Mouse (Mus musculus) layer of hippocampus, adult 8-10 months (tissue): ENCODE data around the gene Ephb1. TPM values are rescaled to one million over a fixed set of nuclear protein-coding genes. Genes with fewer than 3 reads are reported as not detected.
A peak's percentile ranks its signal among the peaks of the same experiment; 100 is the strongest.

ENCODE experiments used
- DNase-seq, 2 experiments: peaks; one replicate each; pipeline ENCODE4 v3.0.0; 2022; ENCODE audit warnings: low spot score in 2 of 2
- microRNA-seq, 2 experiments: library from miRNA; unstranded; fragments of <30 nt; microRNA quantifications; one replicate each; pipeline ENCODE4 v1.2.0; 2022
- total RNA-seq, 4 experiments: library from RNA; stranded (reverse); gene quantifications; 2 replicates each; pipeline ENCODE4 v1.2.4; 2022

Gene Ephb1
- total RNA-seq, 4 experiments from 2014 or later, result 24.9 to 28.9 (median 26.9) TPM

GRCm38 (mm10) chr9:101922846-101923245, 431.6 kb downstream of the Ephb1 start:
- DNase-seq, result no peak

GRCm38 (mm10) chr9:101919324-101919723, 435.2 kb downstream of the Ephb1 start:
- no peak for DNase-seq

- DNase-seq, result no peak
Measured at GRCm38 (mm10) chr9:101918771-101919170, 435.7 kb downstream of the Ephb1 start.

GRCm38 (mm10) chr9:101915082-101915481, 439.4 kb downstream of the Ephb1 start:
- no peak for DNase-seq

- peak; percentile 7 to 10 for DNase-seq
Measured at GRCm38 (mm10) chr9:101911176-101911866, 443.2 kb downstream of the Ephb1 start.

- no peak for DNase-seq
Measured at GRCm38 (mm10) chr9:101909491-101909890, 445.0 kb downstream of the Ephb1 start.

GRCm38 (mm10) chr9:101908849-101909248, 445.6 kb downstream of the Ephb1 start:
- DNase-seq, result no peak

GRCm38 (mm10) chr9:101907747-101908255, 446.7 kb downstream of the Ephb1 start:
- DNase-seq, result no peak

- peak in 1 of 2 experiments; percentile 6 for DNase-seq
Measured at GRCm38 (mm10) chr9:101903406-101903805, 451.1 kb downstream of the Ephb1 start.

- no peak for DNase-seq
Measured at GRCm38 (mm10) chr9:101897851-101898250, 456.6 kb downstream of the Ephb1 start.

GRCm38 (mm10) chr9:101883295-101883694, 471.2 kb downstream of the Ephb1 start:
- peak in 1 of 2 experiments; percentile 5 for DNase-seq

- no peak for DNase-seq
Measured at GRCm38 (mm10) chr9:101877109-101877987, 477.1 kb downstream of the Ephb1 start.

- DNase-seq, result no peak
Measured at GRCm38 (mm10) chr9:101875306-101875705, 479.2 kb downstream of the Ephb1 start.

Small RNA genes within 50 kb of the gene (microRNA-seq; reads per million reads assigned to microRNA genes)
- gene Mir7243, result 0 to 0.32 reads per million in 2 experiments

Other genes starting within 250 kb of the Ephb1 start
- gene Ky, start 151.1 kb upstream of the Ephb1 start, total RNA-seq, result 1 to 10 TPM; 1.8 to 3.4 (median 2.7) TPM